In genomic region chr6:84110377-84110776, GRCm38 (mm10) we compare ENCODE assay signal across 27 mouse cellular contexts.
DNase-seq lines count a peak whose midpoint lies in the region; ATAC-seq lines count a peak whose summit lies in the region.
"Had no signal": no experiment of that assay in that cellular context is flagged by ENCODE, and none has a peak within 500 bp of the region (broad histone marks: within the 10 kb centered on the region; RNA-seq: fewer than 3 reads in every experiment).

No protein-coding gene starts in this region.

- H3K4me2 ChIP-seq in heart, embryonic 15.5 days, result no peak overlapping the region
- H3K4me2 ChIP-seq in embryonic facial prominence, embryonic 15.5 days (replicated peaks), result no peak overlapping the region
- no peak overlapping the region for H3K4me2 ChIP-seq in limb, embryonic 15.5 days
- H3K4me2 ChIP-seq: forebrain, embryonic 13.5 days; heart, embryonic 12.5 days; liver, embryonic 13.5 days; neural tube, embryonic 15.5 days had no signal

- peaks cover 27% of the 10 kb centered on the region for H3K4me1 ChIP-seq in heart, embryonic 15.5 days (replicated peaks)
- H3K4me1 ChIP-seq in embryonic facial prominence, embryonic 15.5 days, result peaks cover 27% of the 10 kb centered on the region
- H3K4me1 ChIP-seq in limb, embryonic 15.5 days, result peaks cover 32% of the 10 kb centered on the region
- H3K4me1 ChIP-seq: liver, embryonic 13.5 days had no signal

- peak; percentile 9 for DNase-seq in adrenal gland, postnatal 14 days
- DNase-seq in adrenal gland, adult 2 months, result no peak
- no peak for DNase-seq in heart, adult 9 months (ENCODE audit: low spot score in 2 of 2)
- DNase-seq: adrenal gland, postnatal 10 days; cerebellum, adult 11-12 months; cerebellum, adult 9-11 months; embryo, embryonic 11 days; heart, postnatal 10 days; kidney, adult 9 months; kidney, postnatal 10 days; layer of hippocampus, adult 9-11 months; liver, embryonic 13.5 days; lung, adult 2 months; lung, postnatal 10 days; midbrain, embryonic 14.5 days; retina, postnatal 1 day; right cerebral cortex, postnatal 14 days; thymus, postnatal 14 days had no signal

- H3K27ac ChIP-seq in heart, embryonic 15.5 days, result 0 out of 2 replicates have a peak overlapping the region, but pooled peaks have one; percentile 17
- peak overlapping the region; percentile 76 for H3K27ac ChIP-seq in embryonic facial prominence, embryonic 15.5 days (replicated peaks)
- H3K27ac ChIP-seq in limb, embryonic 15.5 days, result peak overlapping the region; percentile 78
- H3K27ac ChIP-seq: forebrain, embryonic 13.5 days; liver, embryonic 13.5 days; macrophage; neural tube, embryonic 15.5 days had no signal

- 50% methylated on average over 6 of the region's 6 CpGs for WGBS in heart, embryonic 15.5 days
- WGBS in embryonic facial prominence, embryonic 15.5 days, result 48% methylated on average over 6 of the region's 6 CpGs
- WGBS in limb, embryonic 15.5 days, result 37% methylated on average over 6 of the region's 6 CpGs

- no peak overlapping the region for H3K4me3 ChIP-seq in heart, embryonic 15.5 days
- H3K4me3 ChIP-seq in embryonic facial prominence, embryonic 15.5 days (replicated peaks), result no peak overlapping the region
- no peak overlapping the region for H3K4me3 ChIP-seq in limb, embryonic 15.5 days
- H3K4me3 ChIP-seq: forebrain, embryonic 13.5 days; heart, embryonic 12.5 days; liver, embryonic 13.5 days; neural tube, embryonic 15.5 days had no signal

- H3K9me3 ChIP-seq in heart, embryonic 15.5 days (replicated peaks), result no peaks in the 10 kb centered on the region
- H3K9me3 ChIP-seq in embryonic facial prominence, embryonic 15.5 days (replicated peaks), result no peaks in the 10 kb centered on the region
- H3K9me3 ChIP-seq in limb, embryonic 15.5 days, result no peaks in the 10 kb centered on the region
- H3K9me3 ChIP-seq: forebrain, embryonic 13.5 days; heart, embryonic 12.5 days; liver, embryonic 13.5 days; neural tube, embryonic 15.5 days had no signal

- peaks cover 13% of the 10 kb centered on the region; the same call in 1 of the 2 replicates for H3K27me3 ChIP-seq in heart, embryonic 15.5 days
- H3K27me3 ChIP-seq in embryonic facial prominence, embryonic 15.5 days, result no peaks in the 10 kb centered on the region; the same call in 1 of the 2 replicates
- H3K27me3 ChIP-seq in limb, embryonic 15.5 days, result no peaks in the 10 kb centered on the region; the same call in 1 of the 2 replicates
- H3K27me3 ChIP-seq: heart, embryonic 12.5 days had no signal

- peaks cover 7% of the 10 kb centered on the region; the same call in 1 of the 2 replicates for H3K36me3 ChIP-seq in heart, embryonic 15.5 days
- H3K36me3 ChIP-seq in embryonic facial prominence, embryonic 15.5 days, result no peaks in the 10 kb centered on the region
- H3K36me3 ChIP-seq in limb, embryonic 15.5 days, result no peaks in the 10 kb centered on the region
- H3K36me3 ChIP-seq: liver, embryonic 13.5 days; neural tube, embryonic 15.5 days had no signal

- H3K9ac ChIP-seq in heart, embryonic 15.5 days, result no peak overlapping the region
- H3K9ac ChIP-seq in embryonic facial prominence, embryonic 15.5 days, result no peak overlapping the region
- no peak overlapping the region for H3K9ac ChIP-seq in limb, embryonic 15.5 days
- H3K9ac ChIP-seq: forebrain, embryonic 13.5 days; heart, embryonic 12.5 days; liver, embryonic 13.5 days; neural tube, embryonic 15.5 days had no signal

- no peak for ATAC-seq in heart, embryonic 15.5 days (replicated peaks; ENCODE audit: insufficient number of reproducible peaks, insufficient read depth, low FRiP score, low read depth)
- 0 out of 2 replicates have a peak, but pooled peaks have one; percentile 21 for ATAC-seq in embryonic facial prominence, embryonic 15.5 days (ENCODE audit: insufficient number of reproducible peaks, low FRiP score, low TSS enrichment, low read depth)
- no peak for ATAC-seq in limb, embryonic 15.5 days (ENCODE audit: insufficient number of reproducible peaks, low FRiP score, low TSS enrichment, low read depth)
- no peak for ATAC-seq in frontal cortex, adult (ENCODE audit: low TSS enrichment)
- ATAC-seq: forebrain, embryonic 13.5 days; intestine, embryonic 16.5 days had no signal

Comparison
In these comparisons a context has a peak if more than half of its experiments do, and no peak if none do; other contexts are left out.
1. H3K27ac ChIP-seq: peak in every context shown above with its lines; median percentile 78 in limb, embryonic 15.5 days; 76 in embryonic facial prominence, embryonic 15.5 days; 17 in heart, embryonic 15.5 days.